Mouse (Mus musculus): ENCODE measurements at regions not wholly inside any gene's neighbourhood (a gene's known extent, or its start where the extent isn't known, plus 50 kb on each side); places are given as distances from the start of the nearest gene placed in this dataset.
A peak's percentile ranks its signal among the peaks of the same experiment; 100 is the strongest.

GRCm38 (mm10) chr13:72735916-72736315, 107.3 kb downstream of the Irx2 start:
- no peaks in the 10 kb centered on the region; the same call in 1 of the 2 replicates for H3K27me3 ChIP-seq (replicated peaks; ENCODE audit: control insufficient read depth, insufficient read depth, low read length)
- ATAC-seq: peak; percentile 94
- H3K27ac ChIP-seq (ENCODE audit: low read length): no peak overlapping the region
- H3K4me2 ChIP-seq (ENCODE audit: low read length): no peak overlapping the region
- no peaks in the 10 kb centered on the region; the same call in 1 of the 2 replicates for H3K4me1 ChIP-seq (replicated peaks; ENCODE audit: control insufficient read depth, insufficient read depth, low read length)
- WGBS: 67% methylated on average over 8 of the region's 8 CpGs
- H3K4me3 ChIP-seq (replicated peaks; ENCODE audit: low read length): no peak overlapping the region
- H3K9me3 ChIP-seq (ENCODE audit: control insufficient read depth, low read length): no peaks in the 10 kb centered on the region
- no peak overlapping the region for H3K9ac ChIP-seq (replicated peaks; ENCODE audit: low read depth, low read length)
- no peaks in the 10 kb centered on the region for H3K36me3 ChIP-seq (ENCODE audit: control insufficient read depth, insufficient read depth)

GRCm38 (mm10) chr13:72736992-72737391, 108.4 kb downstream of the Irx2 start:
- 80% methylated on average over 8 of the region's 8 CpGs for WGBS

GRCm38 (mm10) chr13:72747187-72747586, 118.6 kb downstream of the Irx2 start:
- no peak overlapping the region for H3K27ac ChIP-seq (ENCODE audit: low read length)
- no peaks in the 10 kb centered on the region for H3K4me1 ChIP-seq (replicated peaks; ENCODE audit: control insufficient read depth, insufficient read depth, low read length)
- H3K4me3 ChIP-seq (replicated peaks; ENCODE audit: low read length): no peak overlapping the region
- no peak for ATAC-seq
- WGBS: 84% methylated on average over 3 of the region's 3 CpGs
- H3K9ac ChIP-seq (replicated peaks; ENCODE audit: low read depth, low read length): no peak overlapping the region
- no peaks in the 10 kb centered on the region for H3K9me3 ChIP-seq (ENCODE audit: control insufficient read depth, low read length)
- no peaks in the 10 kb centered on the region for H3K27me3 ChIP-seq (replicated peaks; ENCODE audit: control insufficient read depth, insufficient read depth, low read length)
- no peak overlapping the region for H3K4me2 ChIP-seq (ENCODE audit: low read length)
- no peaks in the 10 kb centered on the region for H3K36me3 ChIP-seq (ENCODE audit: control insufficient read depth, insufficient read depth)

More at GRCm38 (mm10) chr13:72736992-72737391, 108.4 kb downstream of the Irx2 start:
- no peak overlapping the region for H3K27ac ChIP-seq (ENCODE audit: low read length)
- H3K9ac ChIP-seq (replicated peaks; ENCODE audit: low read depth, low read length): no peak overlapping the region
- H3K4me3 ChIP-seq (replicated peaks; ENCODE audit: low read length): no peak overlapping the region
- H3K4me1 ChIP-seq (replicated peaks; ENCODE audit: control insufficient read depth, insufficient read depth, low read length): no peaks in the 10 kb centered on the region; the same call in 1 of the 2 replicates
- H3K4me2 ChIP-seq (ENCODE audit: low read length): no peak overlapping the region
- H3K36me3 ChIP-seq (ENCODE audit: control insufficient read depth, insufficient read depth): no peaks in the 10 kb centered on the region
- H3K27me3 ChIP-seq (replicated peaks; ENCODE audit: control insufficient read depth, insufficient read depth, low read length): no peaks in the 10 kb centered on the region; the same call in 1 of the 2 replicates
- ATAC-seq: no peak
- H3K9me3 ChIP-seq (ENCODE audit: control insufficient read depth, low read length): no peaks in the 10 kb centered on the region

- Histone ChIP-seq H3K27ac (ENCODE audit: low read length) (no peak overlapping the region), H3K27me3 (replicated peaks; ENCODE audit: control insufficient read depth, insufficient read depth, low read length) (no peaks in the 10 kb centered on the region), H3K9ac (replicated peaks; ENCODE audit: low read depth, low read length) (no peak overlapping the region), H3K4me1 (replicated peaks; ENCODE audit: control insufficient read depth, insufficient read depth, low read length) (no peaks in the 10 kb centered on the region), H3K4me2 (ENCODE audit: low read length) (no peak overlapping the region), H3K9me3 (ENCODE audit: control insufficient read depth, low read length) (no peaks in the 10 kb centered on the region), H3K36me3 (ENCODE audit: control insufficient read depth, insufficient read depth) (no peaks in the 10 kb centered on the region), H3K4me3 (replicated peaks; ENCODE audit: low read length) (no peak overlapping the region)
- ATAC-seq: no peak
- whole genome bisulfite sequencing: 89% methylated on average over 4 of the region's 4 CpGs
Measured at GRCm38 (mm10) chr13:72755036-72755435, 126.4 kb downstream of the Irx2 start.

- WGBS: 88% methylated on average over 5 of the region's 5 CpGs
- no peak for ATAC-seq
Measured at GRCm38 (mm10) chr13:72762481-72762880, 133.9 kb downstream of the Irx2 start.

GRCm38 (mm10) chr13:72763337-72763736, 134.7 kb downstream of the Irx2 start:
- no peaks in the 10 kb centered on the region for H3K9me3 ChIP-seq (ENCODE audit: control insufficient read depth, low read length)
- no peak for ATAC-seq
- 60% methylated on average over 4 of the region's 4 CpGs for WGBS

More at GRCm38 (mm10) chr13:72762481-72762880, 133.9 kb downstream of the Irx2 start:
- H3K36me3 ChIP-seq (ENCODE audit: control insufficient read depth, insufficient read depth): no peaks in the 10 kb centered on the region
- H3K27ac ChIP-seq (ENCODE audit: low read length): no peak overlapping the region
- no peaks in the 10 kb centered on the region for H3K4me1 ChIP-seq (replicated peaks; ENCODE audit: control insufficient read depth, insufficient read depth, low read length)
- no peaks in the 10 kb centered on the region for H3K27me3 ChIP-seq (replicated peaks; ENCODE audit: control insufficient read depth, insufficient read depth, low read length)
- H3K4me3 ChIP-seq (replicated peaks; ENCODE audit: low read length): no peak overlapping the region
- no peak overlapping the region for H3K9ac ChIP-seq (replicated peaks; ENCODE audit: low read depth, low read length)
- H3K9me3 ChIP-seq (ENCODE audit: control insufficient read depth, low read length): no peaks in the 10 kb centered on the region
- no peak overlapping the region for H3K4me2 ChIP-seq (ENCODE audit: low read length)

GRCm38 (mm10) chr13:72767306-72767705, 138.7 kb downstream of the Irx2 start:
- no peak for ATAC-seq
- WGBS: 60% methylated on average over 5 of the region's 5 CpGs
- H3K4me3 ChIP-seq (replicated peaks; ENCODE audit: low read length): no peak overlapping the region
- H3K9me3 ChIP-seq (ENCODE audit: control insufficient read depth, low read length): no peaks in the 10 kb centered on the region
- H3K4me2 ChIP-seq (ENCODE audit: low read length): no peak overlapping the region
- H3K9ac ChIP-seq (replicated peaks; ENCODE audit: low read depth, low read length): no peak overlapping the region
- H3K27ac ChIP-seq (ENCODE audit: low read length): no peak overlapping the region
- no peaks in the 10 kb centered on the region for H3K27me3 ChIP-seq (replicated peaks; ENCODE audit: control insufficient read depth, insufficient read depth, low read length)
- no peaks in the 10 kb centered on the region for H3K4me1 ChIP-seq (replicated peaks; ENCODE audit: control insufficient read depth, insufficient read depth, low read length)
- H3K36me3 ChIP-seq (ENCODE audit: control insufficient read depth, insufficient read depth): no peaks in the 10 kb centered on the region

More at GRCm38 (mm10) chr13:72763337-72763736, 134.7 kb downstream of the Irx2 start:
- Histone ChIP-seq H3K9ac (replicated peaks; ENCODE audit: low read depth, low read length) (no peak overlapping the region), H3K4me2 (ENCODE audit: low read length) (no peak overlapping the region), H3K27ac (ENCODE audit: low read length) (no peak overlapping the region), H3K36me3 (ENCODE audit: control insufficient read depth, insufficient read depth) (no peaks in the 10 kb centered on the region), H3K4me3 (replicated peaks; ENCODE audit: low read length) (no peak overlapping the region), H3K27me3 (replicated peaks; ENCODE audit: control insufficient read depth, insufficient read depth, low read length) (no peaks in the 10 kb centered on the region), H3K4me1 (replicated peaks; ENCODE audit: control insufficient read depth, insufficient read depth, low read length) (no peaks in the 10 kb centered on the region)

- ATAC-seq: no peak
Measured at GRCm38 (mm10) chr13:72769007-72769595, 140.5 kb downstream of the Irx2 start.

GRCm38 (mm10) chr13:72783026-72783726, 154.6 kb downstream of the Irx2 start:
- Histone ChIP-seq H3K36me3 (ENCODE audit: control insufficient read depth, insufficient read depth) (no peaks in the 10 kb centered on the region), H3K4me3 (replicated peaks; ENCODE audit: low read length) (no peak overlapping the region), H3K27ac (ENCODE audit: low read length) (no peak overlapping the region), H3K27me3 (replicated peaks; ENCODE audit: control insufficient read depth, insufficient read depth, low read length) (no peaks in the 10 kb centered on the region), H3K9ac (replicated peaks; ENCODE audit: low read depth, low read length) (no peak overlapping the region), H3K4me2 (ENCODE audit: low read length) (no peak overlapping the region), H3K4me1 (replicated peaks; ENCODE audit: control insufficient read depth, insufficient read depth, low read length) (no peaks in the 10 kb centered on the region), H3K9me3 (ENCODE audit: control insufficient read depth, low read length) (no peaks in the 10 kb centered on the region)
- 50% methylated on average over 7 of the region's 7 CpGs for WGBS
- ATAC-seq: no peak

More at GRCm38 (mm10) chr13:72769007-72769595, 140.5 kb downstream of the Irx2 start:
- H3K27ac ChIP-seq (ENCODE audit: low read length): no peak overlapping the region
- 67% methylated on average over 12 of the region's 12 CpGs for WGBS
- no peaks in the 10 kb centered on the region for H3K9me3 ChIP-seq (ENCODE audit: control insufficient read depth, low read length)
- H3K4me3 ChIP-seq (replicated peaks; ENCODE audit: low read length): no peak overlapping the region
- H3K36me3 ChIP-seq (ENCODE audit: control insufficient read depth, insufficient read depth): no peaks in the 10 kb centered on the region
- no peak overlapping the region for H3K9ac ChIP-seq (replicated peaks; ENCODE audit: low read depth, low read length)
- H3K27me3 ChIP-seq (replicated peaks; ENCODE audit: control insufficient read depth, insufficient read depth, low read length): no peaks in the 10 kb centered on the region
- no peak overlapping the region for H3K4me2 ChIP-seq (ENCODE audit: low read length)
- no peaks in the 10 kb centered on the region for H3K4me1 ChIP-seq (replicated peaks; ENCODE audit: control insufficient read depth, insufficient read depth, low read length)

Measured in forebrain, embryonic 16.5 days (tissue).